Mouse (Mus musculus): Measurements from ENCODE around the gene Pde12. TPM values are rescaled to one million over a fixed set of nuclear protein-coding genes. Genes with fewer than 3 reads are reported as not detected.

The Pde12 gene
- 1 to 10 TPM; 6.5 to 6.7 TPM for total RNA-seq (2023)

GRCm38 (mm10) chr14:26669292-26670073, at the start of gene Pde12:
Pde12 (minus strand) TSS chr14:26669883.

DNA sequence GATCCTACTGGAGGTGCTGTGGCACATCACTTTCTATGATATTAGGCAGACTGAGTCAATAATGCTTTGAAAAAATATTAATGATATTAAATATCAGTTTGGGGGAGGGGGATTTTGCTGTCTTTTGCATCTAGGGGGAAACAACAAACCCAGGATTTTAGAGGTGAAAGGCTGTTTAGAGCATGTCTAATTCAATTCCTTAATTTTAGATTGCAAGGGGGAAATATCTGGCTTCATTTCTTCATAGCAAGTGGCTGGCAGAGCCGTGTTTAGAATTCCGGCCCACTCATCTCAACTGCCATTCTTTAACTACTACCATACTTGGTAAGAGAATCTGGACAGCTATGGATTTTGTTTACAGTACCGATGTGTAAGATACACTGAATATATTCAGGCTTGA, 23.3 kb upstream of the Pde12 start, which contains the start of gene Dnah12:
Gene Dnah12, plus strand, starts transcription at position 301 of the 400 bp plus-strand sequence.

DNA sequence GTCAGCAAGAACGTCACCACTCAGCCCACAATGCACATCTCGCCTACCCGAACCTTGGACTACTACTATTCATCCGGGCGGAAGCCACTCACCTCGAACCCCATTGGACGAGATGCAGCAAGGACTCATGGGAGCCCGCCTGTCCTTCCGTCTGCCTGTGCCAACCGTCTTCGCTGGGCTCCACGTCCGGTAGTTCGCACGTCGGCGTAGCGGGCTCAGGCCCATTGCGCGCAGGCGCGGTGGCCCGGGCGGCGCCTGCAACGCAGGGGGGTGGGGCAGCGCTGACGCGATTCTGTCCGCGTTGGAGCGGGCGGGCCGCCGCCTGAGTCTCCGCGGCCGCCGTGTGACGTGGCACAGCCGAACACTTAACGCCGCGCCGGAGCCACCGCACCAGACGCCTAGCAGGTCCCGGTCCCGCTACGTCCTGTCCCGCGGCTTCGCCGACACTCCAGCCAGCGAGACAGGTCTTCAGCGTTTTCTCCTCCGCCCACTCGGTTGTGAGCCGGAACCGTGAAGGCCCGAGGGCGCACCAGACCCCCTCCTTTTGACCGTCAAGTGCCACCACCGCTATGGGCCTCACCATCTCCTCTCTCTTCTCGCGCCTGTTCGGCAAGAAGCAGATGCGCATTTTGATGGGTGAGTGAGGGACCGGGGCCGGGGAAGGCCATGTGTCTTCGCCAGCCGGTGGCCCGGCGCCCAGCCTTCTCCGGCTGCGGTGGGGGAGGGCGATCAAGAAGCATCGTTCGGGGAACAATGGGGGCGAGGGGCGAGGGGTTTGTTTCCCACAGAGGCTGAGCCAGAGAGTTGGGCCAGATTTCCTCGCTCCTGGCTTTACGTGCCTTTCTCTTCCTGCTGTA, 31.6 kb downstream of the Pde12 start, which contains the start of gene Arf4:
Gene Arf4, plus strand, starts transcription at position 224 of the 857 bp plus-strand sequence.

Other genes starting within 250 kb of the Pde12 start
- gene Slmap, start 135.0 kb downstream of the Pde12 start, total RNA-seq (2023) = 10 to 100 TPM; 88.8 to 89.4 TPM
- gene Dennd6a, start 96.0 kb downstream of the Pde12 start, total RNA-seq (2023) = 10 to 100 TPM; 16.5 to 17.9 TPM
- gene Arf4, start 31.8 kb downstream of the Pde12 start, total RNA-seq (2023) = 100 to 1,000 TPM; 191 to 196 TPM
- under 1 TPM in 1 of 2 experiments, not detected in 1; 0.04 TPM for gene Dnah12, start 23.4 kb upstream of the Pde12 start, total RNA-seq (2023)
- not detected for gene Asb14, start 224.7 kb upstream of the Pde12 start, total RNA-seq (2023)